Mouse (Mus musculus) bone marrow, adult 2 months (tissue): ENCODE results near the gene Lrrc8b.

Experiments
- CTCF ChIP-seq: fragments of 200-500 bp; IDR thresholded peaks from 2 replicates; pipeline ENCODE4 v1.5.1; 2011; ENCODE audit warnings: low read length, control low read depth; ENCODE audit not compliant: control insufficient read depth, insufficient read depth
- POLR2A ChIP-seq: fragments of 200-500 bp; IDR thresholded peaks from 2 replicates; pipeline ENCODE4 v1.6.1; 2011; ENCODE audit warnings: low read depth, mild to moderate bottlenecking, control low read depth, low read length, borderline replicate concordance; ENCODE audit not compliant: control insufficient read depth

GRCm38 (mm10) chr5:105480561-105480960, 65.0 kb downstream of the Lrrc8b start:
- no peak for TF ChIP-seq CTCF
- no peak for TF ChIP-seq POLR2A
